ENCODE assay signal across 8 mouse cellular contexts in the genomic region with DNA sequence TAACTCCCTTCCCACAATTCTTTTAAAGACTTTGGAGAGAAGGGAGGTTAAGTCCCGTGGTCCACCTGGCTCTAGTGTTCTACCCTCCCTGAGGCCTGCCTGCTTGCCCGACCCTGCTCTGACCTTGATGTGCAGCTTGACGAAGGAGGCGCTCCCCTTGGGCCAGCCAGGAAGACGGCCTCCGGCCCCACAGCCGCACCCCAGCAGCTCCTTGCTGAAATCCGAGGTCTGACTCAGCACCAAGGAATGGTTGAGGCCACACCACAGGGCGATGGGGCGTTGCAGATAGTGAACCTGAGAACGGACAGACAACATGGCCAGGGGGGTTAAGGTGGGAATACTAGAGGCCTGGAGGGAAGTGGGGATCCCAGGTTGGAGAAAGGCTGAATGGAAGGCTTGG. TPM values are rescaled to one million over a fixed set of nuclear protein-coding genes. Genes with fewer than 3 reads are reported as not detected.
DNase-seq lines count a peak whose midpoint lies in the region; ATAC-seq lines count a peak whose summit lies in the region.
"Had no signal": no experiment of that assay in that cellular context is flagged by ENCODE, and none has a peak within 500 bp of the region (broad histone marks: within the 10 kb centered on the region; RNA-seq: fewer than 3 reads in every experiment).

Pcolce (minus strand) TSS at position 235 of the 400 bp plus-strand sequence.

- H3K4me3 ChIP-seq in intestine, embryonic 14.5 days (ENCODE audit: low read depth, low read length): no peak within 1 kb of the TSS

- H3K4me2 ChIP-seq in intestine, embryonic 14.5 days (ENCODE audit: low read length): no peak within 1 kb of the TSS

- H3K9ac ChIP-seq in intestine, embryonic 14.5 days (ENCODE audit: low read length): no peak within 1 kb of the TSS

- no peaks in the 10 kb centered on the region for H3K9me3 ChIP-seq in intestine, embryonic 14.5 days (ENCODE audit: control insufficient read depth, low read length)

- 34% methylated on average over 11 of the region's 11 CpGs for WGBS in intestine, embryonic 14.5 days

- DNase-seq in ES-CJ7 (ENCODE audit: low read depth, low spot score): peak; percentile 69
- peak in 1 of 2 experiments; percentile 58 for DNase-seq in adrenal gland, adult 18-20 months (ENCODE audit: low spot score in 2 of 2)
- peak; percentile 58 for DNase-seq in gastrocnemius, postnatal 14 days
- peak; percentile 64 for DNase-seq in intestine, embryonic 14.5 days (ENCODE audit: low spot score)
- peak; percentile 34 for DNase-seq in lung, postnatal 14 days
- DNase-seq in frontal cortex, postnatal 25 days (ENCODE audit: low spot score in 2 of 2): no peak
- no peak for DNase-seq in right cerebral cortex, adult 18-20 months

- no peak within 1 kb of the TSS; the same call in 1 of the 2 replicates for H3K27ac ChIP-seq in intestine, embryonic 14.5 days (ENCODE audit: low read depth)

- intact Hi-C loops in gastrocnemius, postnatal 14 days (cut with DNase I; ENCODE audit: low total_unique reads): no loop called here

- ATAC-seq in intestine, embryonic 14.5 days (replicated peaks; ENCODE audit: low FRiP score, low TSS enrichment, low read depth): peak; percentile 47; the same call in 1 of the 2 replicates

- H3K4me1 ChIP-seq in intestine, embryonic 14.5 days (replicated peaks; ENCODE audit: control insufficient read depth, insufficient read depth, low read length): peaks cover 44% of the 10 kb centered on the region

- H3K27me3 ChIP-seq in intestine, embryonic 14.5 days (replicated peaks; ENCODE audit: control insufficient read depth, insufficient read depth, low read length): no peaks in the 10 kb centered on the region

- no peaks in the 10 kb centered on the region for H3K36me3 ChIP-seq in intestine, embryonic 14.5 days (ENCODE audit: control insufficient read depth, insufficient read depth, low read length)

RNA-seq across cellular contexts. Expression of gene Pcolce, which starts in this region (rescaled TPM):
- total RNA-seq in adrenal gland, adult 18-20 months (2021): 100 to 1,000 TPM; 667 to 880 TPM
- 100 to 1,000 TPM; 190 to 251 TPM for total RNA-seq in gastrocnemius, postnatal 14 days (2021)
- 112 and 126 TPM in 2 replicates for polyA plus RNA-seq in intestine, embryonic 14.5 days (2014; fragmentation: Nextera tagmentation; extraction: Ambion mirVana)
- total RNA-seq: hematopoietic stem cell, adult 5-6 weeks had no signal

Comparison
In these comparisons a context has a peak if more than half of its experiments do, and no peak if none do; other contexts are left out.
1. DNase-seq: peak in ES-CJ7 (single experiment), gastrocnemius, postnatal 14 days (single experiment), intestine, embryonic 14.5 days (single experiment) and lung, postnatal 14 days (single experiment); none in frontal cortex, postnatal 25 days (0 of 2) and right cerebral cortex, adult 18-20 months (single experiment).